ENCODE assay signal across 26 mouse cellular contexts in the genomic region with DNA sequence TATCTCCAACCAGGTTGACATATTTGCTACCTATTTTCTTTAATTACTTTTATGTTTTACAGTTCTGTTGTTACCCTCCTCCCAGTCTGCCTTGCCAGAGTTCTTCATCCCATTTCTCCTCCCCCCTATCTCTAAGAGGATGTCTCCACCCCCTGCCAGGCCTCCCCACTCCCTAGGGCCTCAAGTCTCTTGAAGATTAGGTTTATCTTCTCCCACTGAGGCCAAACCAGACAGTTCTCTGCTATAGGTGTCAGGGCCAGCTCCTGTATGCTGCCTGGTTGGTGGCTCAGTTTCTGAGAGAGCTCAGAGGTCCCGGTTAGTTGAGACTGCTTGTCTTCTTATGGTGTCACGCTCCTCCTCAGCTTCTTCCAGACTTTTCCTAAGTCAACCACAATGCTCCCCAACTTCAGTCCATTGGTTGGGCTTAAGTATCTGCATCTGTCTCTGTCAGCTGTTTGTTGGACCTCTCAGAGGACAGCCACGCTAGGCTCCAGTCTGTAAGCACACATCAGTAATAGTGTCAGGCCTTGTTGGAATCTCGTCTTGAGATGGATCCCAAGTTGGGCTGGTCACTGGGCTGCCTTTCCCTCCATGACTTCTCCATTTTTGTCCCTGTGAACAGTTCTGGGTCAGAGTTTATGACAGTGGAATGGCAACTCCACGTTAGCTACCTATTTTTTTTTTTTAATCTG.
DNase-seq lines count a peak whose midpoint lies in the region; ATAC-seq and TF ChIP-seq lines count a peak whose summit lies in the region.
"Had no signal": no experiment of that assay in that cellular context is flagged by ENCODE, and none has a peak within 500 bp of the region (broad histone marks: within the 10 kb centered on the region; RNA-seq: fewer than 3 reads in every experiment).

No protein-coding gene starts in this region.

- WGBS in liver, postnatal 0 days (ENCODE audit: insufficient replicate concordance): 64% methylated on average over 5 of the region's 5 CpGs
- 41% methylated on average over 5 of the region's 5 CpGs for WGBS in liver, embryonic 12.5 days (ENCODE audit: insufficient replicate concordance)
- WGBS in liver, embryonic 15.5 days (ENCODE audit: insufficient replicate concordance): 46% methylated on average over 5 of the region's 5 CpGs

- no peaks in the 10 kb centered on the region for H3K36me3 ChIP-seq in liver, postnatal 0 days (replicated peaks; ENCODE audit: insufficient read depth, low read length)
- no peaks in the 10 kb centered on the region for H3K36me3 ChIP-seq in liver, embryonic 12.5 days
- no peaks in the 10 kb centered on the region for H3K36me3 ChIP-seq in liver, embryonic 15.5 days (replicated peaks)
- H3K36me3 ChIP-seq: embryonic facial prominence, embryonic 12.5 days; embryonic facial prominence, embryonic 15.5 days; heart, embryonic 12.5 days; heart, embryonic 15.5 days; hindbrain, embryonic 10.5 days; hindbrain, embryonic 13.5 days had no signal

- peak; percentile 39 for DNase-seq in liver
- no peak for DNase-seq in liver, postnatal 0 days
- DNase-seq in urinary bladder, postnatal 25 days (ENCODE audit: low spot score): no peak
- no peak for DNase-seq in ovary, postnatal 10 days (ENCODE audit: low spot score)
- DNase-seq: adrenal gland, adult 8-10 months; adrenal gland, postnatal 25 days; cerebellum, adult 18-20 months; cerebellum, adult 9-10 months; cerebellum, postnatal 14 days; forebrain, postnatal 0 days; gastrocnemius, adult 2 months; gastrocnemius, postnatal 14 days; heart, postnatal 10 days; heart, postnatal 36 days had no signal

- H3K27me3 ChIP-seq in liver, postnatal 0 days (ENCODE audit: insufficient read depth, low read length): no peaks in the 10 kb centered on the region
- H3K27me3 ChIP-seq in liver, embryonic 12.5 days (replicated peaks): no peaks in the 10 kb centered on the region
- H3K27me3 ChIP-seq in liver, embryonic 15.5 days: no peaks in the 10 kb centered on the region
- H3K27me3 ChIP-seq: embryonic facial prominence, embryonic 12.5 days; embryonic facial prominence, embryonic 15.5 days; heart, embryonic 12.5 days; heart, embryonic 15.5 days; hindbrain, embryonic 13.5 days had no signal

- no peak for TF ChIP-seq CTCF in liver, postnatal 0 days (IDR thresholded peaks at IDR 0.05; ENCODE audit: low read depth)

- no peaks in the 10 kb centered on the region for H3K4me1 ChIP-seq in liver, postnatal 0 days (ENCODE audit: insufficient read depth)
- no peaks in the 10 kb centered on the region for H3K4me1 ChIP-seq in liver, embryonic 12.5 days
- H3K4me1 ChIP-seq in liver, embryonic 15.5 days (replicated peaks): no peaks in the 10 kb centered on the region
- H3K4me1 ChIP-seq: embryonic facial prominence, embryonic 12.5 days; embryonic facial prominence, embryonic 15.5 days; heart, embryonic 12.5 days; heart, embryonic 15.5 days; hindbrain, embryonic 10.5 days; hindbrain, embryonic 13.5 days had no signal

- no peak overlapping the region for H3K4me2 ChIP-seq in liver, postnatal 0 days (ENCODE audit: low read depth, low read length)
- H3K4me2 ChIP-seq in liver, embryonic 12.5 days: peak overlapping the region; percentile 13; the same call in 1 of the 2 replicates
- no peak overlapping the region for H3K4me2 ChIP-seq in liver, embryonic 15.5 days
- H3K4me2 ChIP-seq: embryonic facial prominence, embryonic 12.5 days; embryonic facial prominence, embryonic 15.5 days; heart, embryonic 12.5 days; heart, embryonic 15.5 days; hindbrain, embryonic 13.5 days had no signal

- ATAC-seq in liver, postnatal 0 days: no peak
- peak; percentile 100 for ATAC-seq in liver, embryonic 12.5 days
- ATAC-seq in liver, embryonic 15.5 days (ENCODE audit: insufficient read depth): peak; percentile 71
- ATAC-seq: activated CD4-positive, CD25-positive, alpha-beta regulatory T cell, adult 4 months; CD4-positive, CD25-positive, alpha-beta regulatory T cell, adult 4 months; forebrain, embryonic 14.5 days; forebrain, postnatal 0 days; hindbrain, embryonic 16.5 days had no signal

- H3K9me3 ChIP-seq in liver, postnatal 0 days (ENCODE audit: low read length): no peaks in the 10 kb centered on the region
- no peaks in the 10 kb centered on the region for H3K9me3 ChIP-seq in liver, embryonic 12.5 days (replicated peaks)
- H3K9me3 ChIP-seq in liver, embryonic 15.5 days (replicated peaks): no peaks in the 10 kb centered on the region
- H3K9me3 ChIP-seq: embryonic facial prominence, embryonic 12.5 days; embryonic facial prominence, embryonic 15.5 days; heart, embryonic 12.5 days; heart, embryonic 15.5 days; hindbrain, embryonic 10.5 days; hindbrain, embryonic 13.5 days had no signal

- H3K4me3 ChIP-seq in liver, postnatal 0 days (ENCODE audit: low read depth, low read length): no peak overlapping the region
- no peak overlapping the region for H3K4me3 ChIP-seq in liver, embryonic 12.5 days
- no peak overlapping the region for H3K4me3 ChIP-seq in liver, embryonic 15.5 days (replicated peaks)
- H3K4me3 ChIP-seq: embryonic facial prominence, embryonic 12.5 days; embryonic facial prominence, embryonic 15.5 days; gastrocnemius, adult 2 months; heart, embryonic 12.5 days; heart, embryonic 15.5 days; hindbrain, embryonic 10.5 days; hindbrain, embryonic 13.5 days had no signal

- no peak for TF ChIP-seq EP300 in liver, postnatal 0 days (IDR thresholded peaks at IDR 0.05; ENCODE audit: low read depth)

- no peak overlapping the region for H3K9ac ChIP-seq in liver, postnatal 0 days (replicated peaks)
- no peak overlapping the region for H3K9ac ChIP-seq in liver, embryonic 12.5 days
- H3K9ac ChIP-seq in liver, embryonic 15.5 days: no peak overlapping the region
- H3K9ac ChIP-seq: embryonic facial prominence, embryonic 12.5 days; embryonic facial prominence, embryonic 15.5 days; forebrain, postnatal 0 days; heart, embryonic 12.5 days; heart, embryonic 15.5 days; hindbrain, embryonic 13.5 days had no signal

- no peak overlapping the region for H3K27ac ChIP-seq in liver, postnatal 0 days (ENCODE audit: low read depth)
- 0 out of 2 replicates have a peak overlapping the region, but pooled peaks have one; percentile 34 for H3K27ac ChIP-seq in liver, embryonic 12.5 days
- no peak overlapping the region for H3K27ac ChIP-seq in liver, embryonic 15.5 days (replicated peaks)
- H3K27ac ChIP-seq: embryonic facial prominence, embryonic 12.5 days; embryonic facial prominence, embryonic 15.5 days; gastrocnemius, adult 2 months; heart, embryonic 15.5 days; hindbrain, embryonic 10.5 days; hindbrain, embryonic 13.5 days had no signal
